Mouse (Mus musculus) erythroid progenitor cell, adult 5-6 weeks (primary cell): Measurements from ENCODE around the gene Ncan. TPM values are rescaled to one million over a fixed set of nuclear protein-coding genes. Genes with fewer than 3 reads are reported as not detected.

Experiments used
- ATAC-seq: replicated peaks from 2 replicates; pipeline ENCODE4 v1.8.0; 2016; ENCODE audit warnings: moderate number of reproducible peaks, mild to moderate bottlenecking, moderate TSS enrichment, inconsistent platforms; ENCODE audit not compliant: poor library complexity, low FRiP score, severe bottlenecking
- total RNA-seq, 2 experiments: library from RNA; stranded (forward) in 1 of 2; stranded (reverse) in 1 of 2; fragments of 150-400 nt in 1 of 2; fragments of 186-747, 209-891 nt in 1 of 2; gene quantifications; 2 replicates each; pipeline versions ENCODE4 v1.2.3 to v1.2.4; 2015 to 2017; ENCODE audit warnings: low replicate concordance in 2 of 2

The Ncan gene
- total RNA-seq, 2 experiments from 2014 or later, result not detected

DNA sequence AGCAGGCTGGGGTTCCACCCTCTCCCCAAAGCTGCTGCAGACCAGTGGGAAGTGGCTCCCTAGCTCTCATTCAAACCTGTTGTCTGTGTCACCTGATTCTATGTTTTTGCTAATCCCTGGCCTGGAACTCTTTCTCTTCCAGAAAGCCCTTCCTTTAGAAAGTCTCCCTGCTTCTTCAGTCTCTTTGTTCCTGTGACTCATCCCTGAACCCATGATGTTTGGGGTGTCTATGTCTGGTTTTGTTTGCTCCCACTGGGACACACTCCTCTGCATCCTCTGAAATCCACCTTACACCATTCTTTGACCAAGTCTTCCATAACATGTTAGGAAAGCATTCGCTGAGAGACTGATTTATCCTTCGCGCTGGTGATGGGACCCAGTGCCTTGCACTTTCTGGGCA is 9.4 kb upstream of the Ncan start:
- ATAC-seq, result no peak

DNA sequence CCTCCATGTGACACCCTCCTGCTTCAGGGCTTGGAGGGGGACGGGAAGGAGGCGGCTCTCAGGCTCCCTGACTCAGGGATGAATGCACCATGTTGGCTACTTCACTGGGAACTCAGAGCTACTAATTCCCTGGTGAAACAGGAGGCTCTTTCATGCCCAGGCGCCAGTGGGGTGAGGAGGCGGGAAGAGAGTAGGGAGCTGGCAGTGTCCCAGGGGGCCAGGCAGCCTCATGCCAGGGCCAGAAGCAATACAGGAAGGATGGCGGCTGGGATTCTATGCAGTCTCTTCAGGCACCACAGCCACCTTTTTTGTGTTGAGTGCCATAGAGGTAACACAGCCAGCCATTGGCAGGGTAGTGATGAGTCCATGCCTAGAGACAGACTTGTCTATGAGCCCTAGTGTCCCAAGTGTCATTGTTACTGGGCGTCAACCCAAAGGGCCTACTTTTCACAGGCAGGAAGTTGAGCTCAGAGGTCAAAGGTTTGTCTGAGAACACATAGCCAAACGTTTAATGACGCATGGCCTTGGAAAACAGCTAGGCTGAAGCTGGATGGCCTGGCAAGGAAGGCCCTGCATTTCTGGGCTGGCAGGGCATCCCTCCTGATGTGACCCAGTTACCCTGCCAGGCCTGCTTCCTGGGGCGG is 8.8 kb upstream of the Ncan start:
- ATAC-seq, result no peak

DNA sequence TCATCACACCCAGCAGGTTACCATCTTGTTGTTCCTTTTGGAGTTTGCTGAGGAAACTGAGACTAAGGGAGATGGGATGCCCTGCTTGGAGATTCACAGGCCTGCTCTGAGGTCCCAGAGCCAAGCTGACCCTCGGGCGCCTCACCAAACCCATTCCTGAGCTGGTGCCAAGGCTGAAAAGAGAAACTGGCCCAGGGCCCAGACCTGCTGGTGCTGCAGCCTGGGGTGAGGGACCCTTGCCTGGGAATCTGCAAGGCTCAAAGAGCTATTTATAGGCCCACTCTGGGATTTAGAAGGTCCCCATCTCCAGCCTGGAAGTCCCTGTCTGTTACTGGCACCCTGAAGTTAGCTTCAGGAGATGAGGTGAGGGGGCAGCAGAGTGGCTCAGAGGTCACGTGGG is 7.8 kb upstream of the Ncan start:
- no peak for ATAC-seq

DNA sequence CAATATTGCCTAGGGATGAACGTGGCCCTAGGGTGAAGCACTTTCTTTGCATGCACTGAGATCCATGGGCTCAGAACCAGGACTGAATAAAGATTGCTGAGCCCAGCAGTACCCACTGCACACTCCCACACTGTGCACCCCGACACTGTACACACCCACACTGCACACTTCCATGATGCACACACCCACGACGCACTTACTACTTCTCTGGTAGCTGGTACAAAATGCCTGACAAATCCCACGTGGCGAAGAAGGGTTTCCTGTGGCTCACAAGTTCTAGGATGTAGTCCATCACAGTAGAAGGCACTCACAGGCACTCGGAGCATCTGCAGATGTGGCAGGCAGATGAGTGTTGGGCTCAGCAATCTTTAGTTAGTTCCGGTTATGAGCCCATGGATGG is 4.3 kb upstream of the Ncan start:
- no peak for ATAC-seq

DNA sequence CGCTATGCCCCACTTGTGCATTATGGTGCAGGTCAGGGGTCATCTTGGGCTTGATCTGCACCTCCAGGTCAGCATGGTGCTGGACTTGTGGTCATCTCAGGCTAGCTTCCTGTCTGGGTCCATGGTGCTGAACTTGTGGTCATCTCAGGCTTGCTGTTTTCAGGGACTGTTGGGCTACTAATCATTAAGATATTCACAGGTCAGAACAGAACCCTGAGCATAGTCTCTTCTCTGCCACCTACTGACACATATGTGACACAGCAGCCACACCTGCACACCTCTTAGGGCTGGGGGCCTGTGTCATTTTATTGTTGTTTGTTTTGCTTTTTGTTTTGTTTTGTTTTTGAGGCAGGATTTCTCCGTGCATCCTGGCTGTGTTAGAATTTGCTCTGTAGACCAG is 2.2 kb upstream of the Ncan start:
- ATAC-seq, result no peak

DNA sequence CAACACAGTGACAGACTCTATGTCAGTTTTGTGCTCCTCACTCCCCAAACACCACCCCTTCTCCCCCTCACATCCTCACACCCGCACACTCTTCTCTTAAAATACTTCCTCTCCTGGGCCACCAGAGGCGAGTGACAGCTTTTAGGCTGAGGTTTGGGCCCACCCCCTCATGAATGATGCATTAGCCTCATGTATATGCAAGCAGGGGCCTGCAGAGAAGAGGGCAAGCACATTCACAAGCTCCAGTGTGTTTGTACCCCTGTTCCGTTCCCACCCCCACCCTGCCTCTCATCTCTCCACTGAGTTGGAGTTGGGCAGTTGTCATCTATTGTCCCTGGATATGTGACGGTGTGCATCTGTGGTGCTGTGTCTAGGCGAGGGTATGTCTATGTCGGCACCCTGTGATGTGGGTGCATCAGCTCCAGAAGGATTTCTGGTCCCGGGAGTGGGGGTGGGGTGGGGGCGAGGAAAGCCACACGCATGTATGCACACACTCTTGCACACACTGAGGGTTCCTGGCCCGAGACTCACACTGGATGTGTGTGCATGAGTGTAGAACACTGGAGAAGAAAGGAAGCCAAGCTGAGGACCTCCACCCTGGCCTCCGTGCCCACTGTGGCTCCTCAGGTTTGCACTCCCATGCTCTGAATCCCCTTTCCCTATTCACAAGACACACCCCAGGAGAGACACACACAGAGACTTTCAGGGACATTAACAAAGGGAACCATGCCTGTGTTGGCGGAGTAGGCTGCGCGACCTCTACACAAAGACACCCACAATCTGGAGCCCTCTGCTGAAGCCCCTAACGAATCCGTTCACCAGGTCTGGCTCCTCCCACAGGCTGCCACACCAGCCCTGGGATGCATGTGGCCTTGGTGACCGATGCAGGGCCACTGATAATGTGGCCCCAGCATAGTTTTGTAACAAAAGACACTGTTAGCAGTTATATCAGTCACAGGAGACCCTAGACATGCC is 1.7 kb downstream of the Ncan start:
- no peak for ATAC-seq

DNA sequence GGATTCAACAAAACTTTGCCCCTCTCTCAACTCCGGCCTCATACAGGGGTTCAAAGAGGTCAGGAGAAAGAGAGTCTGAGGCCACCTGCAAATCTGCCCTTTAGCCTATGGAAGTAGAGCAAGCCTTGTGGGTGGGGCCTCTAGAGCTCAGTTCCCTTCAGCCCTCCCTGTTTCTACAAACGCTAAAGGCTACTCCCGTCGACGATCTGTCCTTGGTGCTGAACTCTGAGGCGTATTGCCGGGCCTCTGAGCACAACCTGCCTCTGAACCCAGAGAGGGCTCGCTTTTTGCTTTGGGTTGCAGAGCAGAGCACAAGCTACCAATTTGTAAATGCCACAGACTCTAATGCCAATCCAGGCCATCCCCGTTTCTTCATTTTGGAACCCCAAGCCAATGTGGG is 3.1 kb downstream of the Ncan start:
- no peak for ATAC-seq

DNA sequence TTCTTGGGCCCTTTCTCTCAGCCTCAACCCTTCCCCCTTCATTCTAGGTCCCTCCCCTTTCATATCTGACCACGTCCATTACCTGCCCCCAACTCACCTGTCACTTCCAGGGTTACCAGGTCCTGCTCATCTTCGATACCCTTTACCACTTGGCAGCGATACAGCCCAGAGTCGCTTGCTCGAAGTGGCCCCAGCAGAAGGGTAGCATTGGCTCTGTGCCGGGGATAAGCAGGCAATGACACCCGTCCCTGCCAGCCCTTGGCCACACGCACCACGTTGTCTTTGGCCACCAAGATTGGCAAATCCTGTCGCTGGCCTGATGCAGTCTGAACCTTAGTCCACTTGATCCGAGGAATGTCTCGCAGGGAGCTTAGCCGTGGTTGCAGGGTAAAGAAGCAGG is 5.8 kb downstream of the Ncan start:
- no peak for ATAC-seq

DNA sequence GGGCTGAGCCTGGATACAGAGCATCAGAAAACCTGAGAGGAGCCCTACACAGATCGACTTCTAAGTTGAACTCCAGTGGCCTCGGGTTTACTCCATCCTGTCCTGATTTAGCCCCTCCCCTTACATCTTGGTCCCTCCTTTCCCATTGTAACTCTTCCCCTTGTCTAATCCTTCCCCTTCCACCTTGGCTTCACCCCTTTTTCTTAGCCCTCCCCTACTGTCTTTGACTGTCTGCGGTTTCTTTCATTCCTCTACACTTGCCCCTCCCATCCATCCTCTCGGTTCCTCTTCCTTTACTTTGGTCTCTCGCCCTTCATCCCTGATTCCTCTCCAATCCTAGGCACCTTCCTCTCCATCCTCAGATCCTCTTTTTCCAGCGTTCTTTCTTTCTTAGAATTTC is 6.2 kb downstream of the Ncan start:
- no peak for ATAC-seq

DNA sequence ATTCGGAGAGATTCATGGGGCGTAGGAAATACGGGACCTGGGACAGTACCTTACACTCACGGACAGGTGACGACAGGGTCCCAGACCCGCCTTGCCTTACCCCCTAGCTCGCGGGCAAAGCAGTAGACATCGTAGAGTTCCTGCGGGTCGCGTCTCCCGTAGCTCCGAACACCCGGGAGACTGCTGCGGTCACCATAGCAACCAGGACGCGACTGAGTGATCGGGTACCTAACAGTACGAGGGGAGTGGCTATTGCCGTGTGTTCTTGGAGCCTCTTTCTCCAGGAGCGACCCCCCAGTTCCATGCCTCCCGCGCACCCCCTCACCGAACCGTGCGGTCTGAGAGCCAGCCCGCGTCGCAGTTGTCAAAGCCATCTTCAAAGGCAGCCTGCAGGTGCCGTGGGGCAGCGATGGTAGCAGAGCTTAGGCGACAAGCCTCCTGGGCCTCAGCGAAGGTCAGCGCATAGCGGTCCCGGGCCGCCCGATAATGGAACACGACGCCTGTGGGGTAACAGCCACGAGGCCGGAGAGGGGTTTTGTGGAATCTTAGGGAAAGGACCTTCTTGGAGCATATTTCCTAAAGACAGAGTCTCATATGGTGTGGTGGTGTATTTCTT is 8.2 kb downstream of the Ncan start:
- ATAC-seq, result no peak

DNA sequence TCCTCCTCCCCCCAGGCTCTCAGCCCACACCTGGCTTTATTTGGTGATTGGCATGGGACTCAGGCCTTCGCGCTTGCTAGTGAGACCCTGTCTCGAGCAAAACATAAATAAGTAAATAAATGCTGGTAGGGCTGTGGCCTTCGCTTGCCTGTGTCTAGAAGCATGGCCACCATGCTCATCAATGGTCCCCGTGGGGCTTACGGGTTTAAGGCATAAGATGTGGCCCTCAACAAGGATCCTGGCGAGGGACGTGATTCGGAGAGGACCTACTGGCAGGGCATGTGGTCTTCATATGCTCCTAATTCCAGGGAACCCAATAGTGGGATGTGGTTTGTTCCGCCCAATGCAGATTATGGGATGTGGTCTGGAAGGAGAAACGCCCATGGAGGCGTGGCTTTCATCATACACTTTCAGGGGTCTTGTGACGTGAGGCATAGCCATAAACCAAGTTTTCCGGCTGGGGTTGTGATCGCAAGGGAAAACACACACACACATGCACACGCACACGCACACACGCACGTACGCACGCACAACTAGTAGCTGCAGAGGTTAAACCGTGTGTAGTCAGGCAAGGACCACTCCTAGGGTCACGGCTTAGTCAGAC is 9.4 kb downstream of the Ncan start:
- ATAC-seq, result no peak

DNA sequence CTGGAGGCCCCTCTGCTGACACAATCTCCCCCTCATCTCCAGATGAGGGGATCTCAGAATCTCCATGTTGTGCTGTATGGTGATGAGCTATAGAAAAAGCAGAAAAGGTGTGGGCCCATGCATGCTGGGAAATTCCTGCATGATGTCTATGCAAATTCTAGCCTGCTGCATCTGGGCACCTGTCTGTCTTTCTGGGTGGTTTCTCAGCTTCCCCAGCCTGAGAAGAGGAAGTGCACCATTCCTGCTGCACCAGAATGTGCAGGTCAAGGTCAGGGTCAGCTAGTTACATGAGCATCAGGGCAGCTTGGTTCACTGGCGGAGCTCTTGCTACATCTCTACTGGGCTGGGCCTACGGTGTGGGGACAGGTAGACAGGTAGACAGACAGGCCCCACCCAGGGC is 10.2 kb downstream of the Ncan start:
- no peak for ATAC-seq

DNA sequence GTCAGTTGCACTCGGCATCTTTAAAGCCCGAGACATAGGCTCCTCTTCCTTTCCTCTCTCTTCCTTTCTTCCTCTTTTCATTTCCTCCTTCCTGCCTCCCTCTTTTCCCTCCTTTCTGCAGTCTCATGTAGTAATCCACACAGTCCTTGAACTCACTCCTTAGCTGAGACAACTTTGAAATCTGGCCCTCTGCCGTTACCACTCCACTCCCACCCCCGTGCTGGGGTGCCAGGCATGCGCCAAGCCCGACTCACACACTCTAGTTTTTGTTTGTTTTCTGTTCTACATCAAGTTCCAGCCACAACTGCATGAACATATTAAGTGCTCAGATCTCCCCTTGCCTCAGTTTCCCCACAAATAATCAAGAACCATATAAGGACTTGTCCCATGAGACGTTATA is 15.8 kb downstream of the Ncan start:
- no peak for ATAC-seq

DNA sequence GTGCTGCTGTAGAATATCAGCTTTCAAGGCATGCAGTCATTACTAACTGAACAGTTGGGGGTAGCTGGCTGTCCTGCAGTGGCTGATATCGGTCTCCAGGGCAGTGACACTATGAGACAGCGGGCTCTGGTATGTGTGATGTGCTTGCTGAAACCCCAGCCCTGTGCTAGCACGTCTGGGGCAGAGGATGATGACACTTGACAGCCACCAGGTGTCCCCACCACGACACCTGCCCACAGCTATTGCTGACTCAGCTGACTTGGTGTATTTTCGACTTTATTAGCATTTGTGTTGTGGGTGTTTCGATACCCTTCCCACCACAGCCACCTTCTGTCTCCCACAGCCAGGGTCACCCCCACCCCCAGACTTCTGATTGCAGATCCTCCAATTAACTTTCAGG is 16.2 kb downstream of the Ncan start:
- ATAC-seq, result peak; percentile 71

DNA sequence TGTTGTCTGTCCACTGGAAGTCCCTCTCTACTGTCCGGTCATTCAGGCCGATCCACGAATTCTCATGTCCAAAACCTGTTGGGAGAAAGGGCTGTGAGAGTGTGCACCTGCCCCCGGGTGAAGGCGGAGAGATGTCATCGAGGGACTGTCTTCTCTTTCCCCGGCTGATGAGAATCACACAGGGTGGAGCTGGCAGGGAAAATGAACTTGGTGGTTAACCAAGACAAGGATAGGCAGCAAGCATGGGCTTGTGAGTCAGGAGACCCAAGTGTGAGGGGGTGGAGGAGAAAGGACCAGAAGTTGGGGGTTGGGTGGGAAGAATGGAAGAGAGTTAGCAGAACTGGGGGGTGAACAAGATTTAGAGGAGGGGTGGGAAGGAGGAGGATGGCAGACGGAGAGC is 20.4 kb downstream of the Ncan start:
- no peak for ATAC-seq

DNA sequence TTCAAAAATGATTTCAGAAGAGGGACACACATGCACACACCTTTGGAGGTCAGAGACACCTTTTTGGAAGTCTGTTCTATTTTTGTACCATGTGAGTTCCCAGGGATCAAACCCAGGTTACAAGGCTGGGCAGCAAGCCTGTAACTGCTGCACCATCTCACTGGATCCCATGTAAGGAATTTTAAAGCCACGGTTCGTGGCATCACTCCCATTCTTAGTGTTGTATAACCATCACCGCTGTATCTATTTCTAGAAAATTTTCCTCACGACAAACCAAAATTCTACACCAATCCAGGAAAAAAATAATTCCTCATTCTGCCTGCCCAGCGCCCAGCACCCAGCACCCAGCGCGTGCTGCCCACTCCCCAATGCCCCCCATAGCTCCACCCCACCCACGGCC is 21.4 kb downstream of the Ncan start:
- no peak for ATAC-seq

DNA sequence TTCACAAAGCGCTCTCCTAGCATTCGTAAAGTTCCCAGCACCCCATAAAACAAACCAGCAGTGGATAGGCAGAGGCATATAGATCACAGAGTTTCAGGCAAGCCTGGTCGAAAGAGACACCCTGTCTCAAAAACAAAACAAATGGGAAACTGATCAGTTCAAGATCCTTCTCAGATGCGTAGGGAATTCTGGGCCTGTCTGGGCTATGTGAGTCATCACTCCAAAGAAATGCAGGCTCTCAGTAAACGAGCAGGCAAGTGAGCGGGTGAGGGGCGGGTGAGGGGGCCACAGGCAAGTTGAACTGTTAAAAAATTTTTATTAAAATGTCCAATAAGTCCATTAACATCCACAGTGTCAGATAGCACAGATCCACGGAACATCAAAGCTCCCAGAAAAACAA is 27.9 kb downstream of the Ncan start:
- no peak for ATAC-seq

DNA sequence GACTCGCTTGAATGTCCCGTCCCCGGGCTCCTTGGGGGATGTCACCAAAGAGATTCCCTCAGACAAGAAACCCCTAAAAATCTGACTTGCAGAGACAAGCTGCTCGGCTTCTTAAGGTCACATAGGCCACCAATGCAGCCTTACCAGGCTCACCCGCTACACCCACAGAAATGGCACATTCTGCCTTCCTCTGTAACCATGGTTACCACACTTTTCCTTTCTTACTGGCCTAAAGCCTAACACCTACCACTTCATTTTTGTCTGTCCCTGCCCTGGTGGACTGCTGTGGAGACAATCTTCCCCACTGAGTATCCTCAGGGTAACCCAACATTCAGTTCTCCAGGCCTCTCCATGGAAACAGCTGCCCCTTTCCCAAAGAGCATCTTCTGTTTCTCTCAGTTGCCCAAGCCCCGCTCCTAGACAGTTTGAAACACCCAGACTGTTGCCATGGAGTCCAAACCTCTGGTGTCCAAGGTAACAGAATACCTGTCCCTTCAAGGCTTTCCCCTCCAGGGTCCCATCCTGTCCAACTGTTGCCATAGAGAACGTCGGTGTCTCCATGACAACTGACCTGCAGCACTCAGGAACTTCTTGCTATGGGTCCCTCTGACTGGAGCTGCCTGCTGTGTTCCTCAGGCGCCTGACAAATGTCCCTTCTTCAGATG is 31.2 kb downstream of the Ncan start:
- ATAC-seq, result no peak

DNA sequence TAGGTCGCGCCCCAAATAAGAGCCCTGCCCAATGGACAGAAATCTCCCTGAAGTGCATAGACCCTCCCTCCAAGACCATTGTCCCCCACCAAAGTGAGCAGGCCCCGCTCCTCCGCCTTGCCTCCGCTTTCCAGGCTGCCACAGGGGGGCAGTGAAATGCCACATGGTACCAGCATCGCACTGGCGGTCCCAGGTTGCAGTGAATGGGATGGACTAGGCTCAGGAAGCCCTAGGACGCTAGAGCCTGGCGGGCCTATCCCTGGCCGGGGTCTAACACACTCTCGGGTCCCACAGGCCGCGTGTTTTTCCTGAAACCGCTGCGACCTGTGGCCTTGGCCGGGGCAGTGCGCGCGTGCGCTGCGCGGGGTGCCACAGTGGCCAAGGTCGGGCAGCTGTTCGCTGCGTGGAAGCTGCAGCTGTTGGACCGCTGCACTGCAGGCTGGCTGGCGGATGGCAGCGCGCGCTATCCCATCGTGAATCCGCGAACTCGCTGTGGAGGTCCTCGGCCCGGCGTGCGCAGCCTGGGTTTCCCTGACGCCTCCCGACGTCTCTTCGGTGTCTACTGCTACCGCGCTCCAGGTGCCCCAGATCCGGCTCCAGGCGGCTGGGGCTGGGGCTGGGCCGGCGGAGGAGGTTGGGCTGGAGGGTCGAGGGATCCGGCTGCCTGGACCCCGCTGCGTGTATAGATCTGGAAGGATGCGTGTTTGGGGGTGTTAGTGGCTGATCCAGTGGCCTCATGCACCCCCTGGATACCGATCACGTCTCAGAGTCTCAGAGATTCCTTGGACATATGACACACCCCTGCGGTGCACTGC is 32.6 kb downstream of the Ncan start:
- ATAC-seq, result no peak
